Mouse (Mus musculus): ENCODE measurements around the gene Gm19965.

DNA sequence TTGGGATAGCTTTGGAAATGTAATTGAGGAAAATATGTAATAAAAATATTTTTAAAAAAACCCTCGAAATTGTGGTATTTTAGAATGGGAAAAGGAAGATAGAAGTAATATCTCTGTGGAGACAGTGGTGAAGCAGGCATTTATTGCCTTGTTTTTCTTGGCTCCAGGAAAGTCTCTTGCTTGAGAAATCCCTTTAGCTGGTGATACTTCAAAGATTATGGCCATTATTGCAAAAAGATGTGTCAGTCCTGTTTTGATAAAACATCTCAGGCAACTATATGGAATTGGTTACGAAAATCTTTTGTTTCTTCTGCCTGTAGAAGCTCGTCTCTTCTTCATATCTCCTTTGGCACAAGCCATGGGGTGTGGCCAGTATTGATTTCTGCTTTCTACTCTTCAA lies at the start of gene Gm19965:
- no peak for TF ChIP-seq POLR2A (IDR thresholded peaks at IDR 0.05; ENCODE audit: extremely low read depth, insufficient read depth, low read length)
- no peak for TF ChIP-seq CTCF (IDR thresholded peaks at IDR 0.05; ENCODE audit: extremely low read depth, insufficient read depth, low read length)

Data from cortical plate, adult 2 months (tissue).